Mouse (Mus musculus): Measurements from ENCODE around the gene Slc22a4. TPM values are rescaled to one million over a fixed set of nuclear protein-coding genes. Genes with fewer than 3 reads are reported as not detected.
"Not testable (repeated sequence)": the region's sequence is repeated elsewhere in the genome, so short reads cannot be mapped to it uniquely, and the experiment has no call there.

The Slc22a4 gene
- polyA plus RNA-seq, 1 experiment from 2014 or later: 34.8 TPM

DNA sequence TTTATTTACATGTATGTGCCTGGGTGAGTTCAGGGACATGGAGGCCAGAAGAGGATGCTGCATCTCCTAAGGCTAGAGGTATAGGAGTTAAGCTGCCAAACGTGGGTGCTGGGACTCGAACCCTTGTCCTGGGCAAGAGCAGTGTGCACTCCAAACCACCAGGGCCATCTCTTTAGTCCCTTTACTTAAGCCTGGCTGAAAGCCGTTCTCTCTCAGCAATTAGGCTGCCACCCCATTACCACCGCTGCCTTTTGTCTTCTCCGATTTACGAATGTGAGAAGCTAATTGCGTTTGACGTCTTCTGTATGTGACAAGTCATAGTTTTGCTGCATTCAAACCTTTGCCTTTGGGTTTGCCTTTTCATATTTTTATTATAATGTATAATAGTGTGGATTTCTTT is 11.8 kb downstream of the Slc22a4 start:
- peaks cover 39% of the 10 kb centered on the region for H3K36me3 ChIP-seq (ENCODE audit: control insufficient read depth, insufficient read depth)
- no peak overlapping the region for H3K9ac ChIP-seq (ENCODE audit: low read depth, low read length)
- H3K27me3 ChIP-seq (ENCODE audit: control insufficient read depth, insufficient read depth, low read depth, low read length): no peaks in the 10 kb centered on the region
- H3K9me3 ChIP-seq (replicated peaks; ENCODE audit: control insufficient read depth, low read length): no peaks in the 10 kb centered on the region
- H3K4me1 ChIP-seq (ENCODE audit: control insufficient read depth, low read depth, low read length): peaks cover 8% of the 10 kb centered on the region
- ATAC-seq (ENCODE audit: low read depth): no peak
- H3K4me2 ChIP-seq (ENCODE audit: low read depth, low read length): no peak overlapping the region
- no peak overlapping the region for H3K4me3 ChIP-seq (ENCODE audit: low read depth, low read length)
- H3K27ac ChIP-seq (ENCODE audit: low read length): no peak overlapping the region
- 84% methylated on average over 8 of the region's 8 CpGs for WGBS (ENCODE audit: insufficient replicate concordance)

- ATAC-seq (ENCODE audit: low read depth): no peak
- no peak overlapping the region for H3K9ac ChIP-seq (ENCODE audit: low read depth, low read length)
- H3K27ac ChIP-seq (ENCODE audit: low read length): no peak overlapping the region
- H3K27me3 ChIP-seq (ENCODE audit: control insufficient read depth, insufficient read depth, low read depth, low read length): no peaks in the 10 kb centered on the region
- H3K36me3 ChIP-seq (ENCODE audit: control insufficient read depth, insufficient read depth): peaks cover 34% of the 10 kb centered on the region
- peaks cover 3% of the 10 kb centered on the region for H3K4me1 ChIP-seq (ENCODE audit: control insufficient read depth, low read depth, low read length)
- no peak overlapping the region for H3K4me3 ChIP-seq (ENCODE audit: low read depth, low read length)
- no peaks in the 10 kb centered on the region for H3K9me3 ChIP-seq (replicated peaks; ENCODE audit: control insufficient read depth, low read length)
- WGBS (ENCODE audit: insufficient replicate concordance): 88% methylated on average over 5 of the region's 5 CpGs
- H3K4me2 ChIP-seq (ENCODE audit: low read depth, low read length): no peak overlapping the region
Measured at GRCm38 (mm10) chr11:54012961-54013360, 14.9 kb downstream of the Slc22a4 start.

DNA sequence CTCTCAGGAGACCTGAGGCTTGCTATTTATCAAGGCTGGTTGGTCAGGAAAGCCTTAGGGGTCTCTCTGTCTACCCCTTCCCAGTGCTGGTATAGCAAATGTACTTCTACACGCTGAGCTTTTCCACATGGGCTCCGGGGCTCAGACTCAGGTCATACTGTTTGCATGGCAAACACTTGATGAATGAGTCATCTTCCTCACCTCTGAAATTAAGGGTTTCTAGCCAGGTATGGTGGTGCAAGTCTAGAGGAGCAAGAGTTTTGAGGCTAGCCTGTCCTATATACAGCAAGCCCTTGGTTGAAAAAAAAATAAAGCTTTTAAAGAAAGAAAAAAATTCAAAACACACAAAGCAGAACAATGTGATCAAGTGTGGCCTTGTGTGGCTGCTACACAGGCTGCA is 16.6 kb downstream of the Slc22a4 start:
- H3K4me3 ChIP-seq (ENCODE audit: low read depth, low read length): no peak overlapping the region
- ATAC-seq (ENCODE audit: low read depth): no peak
- peaks cover 18% of the 10 kb centered on the region for H3K4me1 ChIP-seq (ENCODE audit: control insufficient read depth, low read depth, low read length)
- H3K36me3 ChIP-seq (ENCODE audit: control insufficient read depth, insufficient read depth): peaks cover 27% of the 10 kb centered on the region
- no peaks in the 10 kb centered on the region for H3K9me3 ChIP-seq (replicated peaks; ENCODE audit: control insufficient read depth, low read length)
- H3K27me3 ChIP-seq (ENCODE audit: control insufficient read depth, insufficient read depth, low read depth, low read length): no peaks in the 10 kb centered on the region
- WGBS (ENCODE audit: insufficient replicate concordance): 83% methylated on average over 2 of the region's 2 CpGs
- H3K27ac ChIP-seq (ENCODE audit: low read length): no peak overlapping the region
- no peak overlapping the region for H3K4me2 ChIP-seq (ENCODE audit: low read depth, low read length)
- no peak overlapping the region for H3K9ac ChIP-seq (ENCODE audit: low read depth, low read length)

GRCm38 (mm10) chr11:54008416-54008920 is 19.4 kb downstream of the Slc22a4 start:
- ATAC-seq (ENCODE audit: low read depth): no peak
- peak overlapping the region; percentile 1; the same call in 1 of the 2 replicates for H3K27ac ChIP-seq (ENCODE audit: low read length)
- H3K9me3 ChIP-seq (replicated peaks; ENCODE audit: control insufficient read depth, low read length): no peaks in the 10 kb centered on the region
- 82% methylated on average over 10 of the region's 10 CpGs for WGBS (ENCODE audit: insufficient replicate concordance)
- no peak overlapping the region for H3K4me3 ChIP-seq (ENCODE audit: low read depth, low read length)
- H3K36me3 ChIP-seq (ENCODE audit: control insufficient read depth, insufficient read depth): peaks cover 19% of the 10 kb centered on the region
- no peak overlapping the region for H3K4me2 ChIP-seq (ENCODE audit: low read depth, low read length)
- no peaks in the 10 kb centered on the region for H3K27me3 ChIP-seq (ENCODE audit: control insufficient read depth, insufficient read depth, low read depth, low read length)
- peaks cover 44% of the 10 kb centered on the region for H3K4me1 ChIP-seq (ENCODE audit: control insufficient read depth, low read depth, low read length)
- no peak overlapping the region for H3K9ac ChIP-seq (ENCODE audit: low read depth, low read length)

- Histone ChIP-seq H3K4me1 (ENCODE audit: control insufficient read depth, low read depth, low read length) (peaks cover 50% of the 10 kb centered on the region), H3K9me3 (replicated peaks; ENCODE audit: control insufficient read depth, low read length) (no peaks in the 10 kb centered on the region), H3K27me3 (ENCODE audit: control insufficient read depth, insufficient read depth, low read depth, low read length) (no peaks in the 10 kb centered on the region), H3K9ac (ENCODE audit: low read depth, low read length) (no peak overlapping the region), H3K36me3 (ENCODE audit: control insufficient read depth, insufficient read depth) (peaks cover 18% of the 10 kb centered on the region), H3K27ac (ENCODE audit: low read length) (peak overlapping the region; percentile 95; the same call in 1 of the 2 replicates), H3K4me2 (ENCODE audit: low read depth, low read length) (no peak overlapping the region), H3K4me3 (ENCODE audit: low read depth, low read length) (no peak overlapping the region)
- WGBS (ENCODE audit: insufficient replicate concordance): 91% methylated on average over 11 of the region's 11 CpGs
- ATAC-seq (ENCODE audit: low read depth): no peak
Measured at GRCm38 (mm10) chr11:54007717-54008116, 20.2 kb downstream of the Slc22a4 start.

DNA sequence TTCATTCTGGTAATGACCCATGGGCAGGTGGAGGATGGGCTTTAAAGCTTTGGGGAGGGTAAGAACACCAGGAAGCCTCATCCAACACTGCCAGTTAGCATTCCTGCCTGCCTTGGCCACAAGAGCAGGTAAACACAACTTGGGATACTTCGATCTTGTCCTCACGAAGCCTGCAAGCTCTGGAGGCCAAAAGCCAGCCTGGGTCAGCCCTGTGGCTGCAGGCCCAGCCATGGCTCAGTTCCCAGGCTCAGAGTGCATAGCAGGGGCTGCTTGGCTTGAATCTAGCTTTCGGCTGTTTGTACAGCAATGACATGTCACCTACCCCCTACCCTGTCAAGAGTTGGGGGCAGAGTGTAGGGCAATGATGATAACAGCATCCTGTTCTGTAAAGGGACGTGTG is 21.0 kb downstream of the Slc22a4 start:
- Histone ChIP-seq H3K4me2 (ENCODE audit: low read depth, low read length) (peak overlapping the region; percentile 32), H3K4me1 (ENCODE audit: control insufficient read depth, low read depth, low read length) (peaks cover 50% of the 10 kb centered on the region), H3K9ac (ENCODE audit: low read depth, low read length) (0 out of 2 replicates have a peak overlapping the region, but pooled peaks have one; percentile 24), H3K36me3 (ENCODE audit: control insufficient read depth, insufficient read depth) (peaks cover 18% of the 10 kb centered on the region), H3K4me3 (ENCODE audit: low read depth, low read length) (peak overlapping the region; percentile 1; the same call in 1 of the 2 replicates), H3K9me3 (replicated peaks; ENCODE audit: control insufficient read depth, low read length) (no peaks in the 10 kb centered on the region), H3K27me3 (ENCODE audit: control insufficient read depth, insufficient read depth, low read depth, low read length) (no peaks in the 10 kb centered on the region), H3K27ac (ENCODE audit: low read length) (peak overlapping the region; percentile 95)
- no peak for ATAC-seq (ENCODE audit: low read depth)
- 65% methylated on average over 4 of the region's 4 CpGs for WGBS (ENCODE audit: insufficient replicate concordance)

DNA sequence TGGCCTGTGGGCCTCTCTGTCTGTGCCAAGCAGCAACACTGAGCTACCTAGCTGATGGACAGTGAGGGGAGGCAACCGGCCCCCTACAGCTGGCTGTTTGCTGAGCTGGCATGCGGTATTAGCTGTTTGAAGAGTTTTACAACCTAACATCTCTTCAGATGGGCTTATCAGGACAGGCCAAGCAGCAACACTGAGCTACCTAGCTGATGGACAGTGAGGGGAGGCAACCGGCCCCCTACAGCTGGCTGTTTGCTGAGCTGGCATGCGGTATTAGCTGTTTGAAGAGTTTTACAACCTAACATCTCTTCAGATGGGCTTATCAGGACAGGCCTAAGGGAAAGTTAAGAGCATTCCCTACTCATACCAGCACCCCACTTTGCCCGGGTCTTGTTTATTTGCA is 21.5 kb downstream of the Slc22a4 start:
- peak overlapping the region; percentile 32 for H3K4me2 ChIP-seq (ENCODE audit: low read depth, low read length)
- ATAC-seq (ENCODE audit: low read depth): peak; percentile 56
- not testable (repeated sequence) for H3K9ac ChIP-seq (ENCODE audit: low read depth, low read length); H3K9me3 ChIP-seq (replicated peaks; ENCODE audit: control insufficient read depth, low read length); H3K4me3 ChIP-seq (ENCODE audit: low read depth, low read length); H3K27me3 ChIP-seq (ENCODE audit: control insufficient read depth, insufficient read depth, low read depth, low read length)
- H3K4me1 ChIP-seq (ENCODE audit: control insufficient read depth, low read depth, low read length): peaks cover 50% of the 10 kb centered on the region
- peak overlapping the region; percentile 95 for H3K27ac ChIP-seq (ENCODE audit: low read length)
- 14% methylated on average over 5 of the region's 5 CpGs for WGBS (ENCODE audit: insufficient replicate concordance)
- peaks cover 22% of the 10 kb centered on the region for H3K36me3 ChIP-seq (ENCODE audit: control insufficient read depth, insufficient read depth)

- H3K27ac ChIP-seq (ENCODE audit: low read length): peak overlapping the region; percentile 95
- peak overlapping the region; percentile 59 for H3K4me2 ChIP-seq (ENCODE audit: low read depth, low read length)
- H3K36me3 ChIP-seq (ENCODE audit: control insufficient read depth, insufficient read depth): peaks cover 29% of the 10 kb centered on the region
- ATAC-seq (ENCODE audit: low read depth): peak; percentile 99
- peak overlapping the region; percentile 35 for H3K4me3 ChIP-seq (ENCODE audit: low read depth, low read length)
- no peaks in the 10 kb centered on the region for H3K9me3 ChIP-seq (replicated peaks; ENCODE audit: control insufficient read depth, low read length)
- peaks cover 50% of the 10 kb centered on the region for H3K4me1 ChIP-seq (ENCODE audit: control insufficient read depth, low read depth, low read length)
- WGBS (ENCODE audit: insufficient replicate concordance): 63% methylated on average over 3 of the region's 3 CpGs
- H3K9ac ChIP-seq (ENCODE audit: low read depth, low read length): peak overlapping the region; percentile 60
- no peaks in the 10 kb centered on the region for H3K27me3 ChIP-seq (ENCODE audit: control insufficient read depth, insufficient read depth, low read depth, low read length)
Measured at GRCm38 (mm10) chr11:54004734-54005133, 23.2 kb downstream of the Slc22a4 start.

DNA sequence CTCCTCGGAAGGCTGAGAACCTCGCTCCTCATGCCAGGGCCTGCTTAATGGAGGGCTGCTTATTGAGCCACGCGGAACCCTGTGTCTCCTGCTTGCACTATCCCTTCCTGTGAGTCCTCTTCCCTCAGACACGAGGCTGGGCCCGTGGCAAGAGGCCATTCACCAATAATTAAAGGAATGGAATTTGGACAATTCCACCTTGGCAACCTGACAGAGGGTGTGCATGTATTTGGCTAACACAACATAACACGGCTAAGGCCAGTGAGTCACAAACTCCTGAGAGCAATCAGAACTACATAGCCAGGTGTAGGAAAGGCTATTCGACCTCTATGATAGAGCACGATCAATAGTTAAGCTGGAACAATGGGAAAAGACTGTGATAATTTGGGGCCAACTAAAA is 23.7 kb downstream of the Slc22a4 start:
- Histone ChIP-seq H3K4me3 (ENCODE audit: low read depth, low read length) (peak overlapping the region; percentile 8), H3K27me3 (ENCODE audit: control insufficient read depth, insufficient read depth, low read depth, low read length) (no peaks in the 10 kb centered on the region), H3K27ac (ENCODE audit: low read length) (peak overlapping the region; percentile 95), H3K9ac (ENCODE audit: low read depth, low read length) (peak overlapping the region; percentile 22), H3K9me3 (replicated peaks; ENCODE audit: control insufficient read depth, low read length) (no peaks in the 10 kb centered on the region), H3K4me2 (ENCODE audit: low read depth, low read length) (peak overlapping the region; percentile 59), H3K4me1 (ENCODE audit: control insufficient read depth, low read depth, low read length) (peaks cover 50% of the 10 kb centered on the region), H3K36me3 (ENCODE audit: control insufficient read depth, insufficient read depth) (peaks cover 29% of the 10 kb centered on the region)
- no peak for ATAC-seq (ENCODE audit: low read depth)
- WGBS (ENCODE audit: insufficient replicate concordance): 66% methylated on average over 9 of the region's 9 CpGs
